Mouse (Mus musculus) erythroblast, embryonic 14.5 days (primary cell): ENCODE measurements around the gene Apoc3.

ENCODE experiments used
- GATA1 ChIP-seq: IDR thresholded peaks from 2 replicates; pipeline ENCODE4 v1.6.1; 2012; ENCODE audit warnings: low read length, inconsistent platforms, mixed read lengths
- TAL1 ChIP-seq: IDR thresholded peaks from 3 replicates; pipeline ENCODE4 v1.6.1; 2012; ENCODE audit warnings: low read length, inconsistent platforms, mixed read lengths

- no peak for TF ChIP-seq GATA1
- TF ChIP-seq TAL1: no peak
Observed at GRCm38 (mm10) chr9:46185191-46185590, 50.2 kb downstream of the Apoc3 start.
